Mouse (Mus musculus): ENCODE results near the gene Fancm. TPM values are rescaled to one million over a fixed set of nuclear protein-coding genes. Genes with fewer than 3 reads are reported as not detected.
A peak's percentile ranks its signal among the peaks of the same experiment; 100 is the strongest.

Fancm gene
- total RNA-seq (2021), result 1 to 10 TPM; 6.5 to 7.2 TPM

GRCm38 (mm10) chr12:65075085-65075732, at the start of gene Fancm:
Fancm (plus strand) TSS chr12:65075603.
- peak; percentile 92 to 94 for DNase-seq
- intact Hi-C loops (cut with DNase I), result loop anchor here (5.0 kb wide), 1 partner anchor 97 kb away; the partner anchor contains the start of gene Mis18bp1

- intact Hi-C loops (cut with DNase I), result loop anchor here (5.0 kb wide), 2 partner anchors 36 to 69 kb away; partner anchors contain the start of genes Fkbp3, Klhl28 and Togaram1
- no peak for DNase-seq
Observed at GRCm38 (mm10) chr12:65035839-65036189, 39.6 kb upstream of the Fancm start.

GRCm38 (mm10) chr12:65036190-65036870, 39.1 kb upstream of the Fancm start, which contains the start of gene Prpf39:
Prpf39 (plus strand) TSS chr12:65036333.
- intact Hi-C loops (cut with DNase I), result loop anchor here (5.0 kb wide), 2 partner anchors 36 to 69 kb away; partner anchors contain the start of genes Fkbp3, Klhl28 and Togaram1

GRCm38 (mm10) chr12:65036892-65037545, 38.4 kb upstream of the Fancm start:
- DNase-seq, result peak; percentile 8 to 23
- intact Hi-C loops (cut with DNase I), result loop anchor here (5.0 kb wide), 2 partner anchors 35 to 70 kb away; partner anchors contain the start of genes Fkbp3, Klhl28 and Togaram1

More at GRCm38 (mm10) chr12:65036190-65036870, 39.1 kb upstream of the Fancm start, which contains the start of gene Prpf39:
- DNase-seq, result peak; percentile 94 to 95

- DNase-seq, result peak in 1 of 2 experiments; percentile 18
- intact Hi-C loops (cut with DNase I), result loop anchor here (5.0 kb wide), 2 partner anchors 35 to 70 kb away; partner anchors contain the start of genes Fkbp3, Klhl28 and Togaram1
Observed at GRCm38 (mm10) chr12:65037546-65037937, 37.9 kb upstream of the Fancm start.

GRCm38 (mm10) chr12:65048799-65049198, 26.6 kb upstream of the Fancm start:
- intact Hi-C loops (cut with DNase I), result no loop called here
- DNase-seq, result no peak

- intact Hi-C loops (cut with DNase I), result loop anchor here (5.0 kb wide), 1 partner anchor 71 kb away; no protein-coding TSS in a partner anchor
- DNase-seq, result no peak
Observed at GRCm38 (mm10) chr12:65058203-65058602, 17.2 kb upstream of the Fancm start.

GRCm38 (mm10) chr12:65061082-65061481, 14.3 kb upstream of the Fancm start:
- intact Hi-C loops (cut with DNase I), result no loop called here
- no peak for DNase-seq

- intact Hi-C loops (cut with DNase I), result loop anchor here (2.0 kb wide), 1 partner anchor 14 kb away; no protein-coding TSS in a partner anchor
- DNase-seq, result no peak
Observed at GRCm38 (mm10) chr12:65065241-65065640, 10.2 kb upstream of the Fancm start.

- no peak for DNase-seq
- intact Hi-C loops (cut with DNase I), result no loop called here
Observed at GRCm38 (mm10) chr12:65066234-65066633, 9.2 kb upstream of the Fancm start.

GRCm38 (mm10) chr12:65068409-65068808, 7.0 kb upstream of the Fancm start:
- DNase-seq, result peak; percentile 22 to 29
- intact Hi-C loops (cut with DNase I), result no loop called here

- intact Hi-C loops (cut with DNase I), result loop anchor here (2.0 to 5.0 kb wide), 2 partner anchors 36 to 106 kb away; partner anchors contain the start of gene Prpf39
- DNase-seq, result no peak
Observed at GRCm38 (mm10) chr12:65072911-65073610, 2.3 kb upstream of the Fancm start.

GRCm38 (mm10) chr12:65073611-65074178, 1.7 kb upstream of the Fancm start, which contains the start of gene Fkbp3:
Fkbp3 (minus strand) TSS chr12:65074007.
- DNase-seq, result peak; percentile 98 to 99
- intact Hi-C loops (cut with DNase I), result loop anchor here (2.0 to 5.0 kb wide), 2 partner anchors 36 to 107 kb away; partner anchors contain the start of gene Prpf39

GRCm38 (mm10) chr12:65074651-65075050, 752 bp upstream of the Fancm start:
- intact Hi-C loops (cut with DNase I), result loop anchor here (5.0 kb wide), 2 partner anchors 37 to 98 kb away; partner anchors contain the start of genes Mis18bp1 and Prpf39
- DNase-seq, result no peak

GRCm38 (mm10) chr12:65075733-65076310, 419 bp downstream of the Fancm start:
- intact Hi-C loops (cut with DNase I), result loop anchor here (5.0 kb wide), 1 partner anchor 96 kb away; the partner anchor contains the start of gene Mis18bp1
- DNase-seq, result no peak

- no peak for DNase-seq
- intact Hi-C loops (cut with DNase I), result loop anchor here (5.0 kb wide), 1 partner anchor 95 kb away; the partner anchor contains the start of gene Mis18bp1
Observed at GRCm38 (mm10) chr12:65076906-65077305, 1.5 kb downstream of the Fancm start.

- no peak for DNase-seq
- intact Hi-C loops (cut with DNase I), result no loop called here
Observed at GRCm38 (mm10) chr12:65108746-65109145, 33.3 kb downstream of the Fancm start.

GRCm38 (mm10) chr12:65111503-65111902, 36.1 kb downstream of the Fancm start:
- intact Hi-C loops (cut with DNase I), result no loop called here
- no peak for DNase-seq

- intact Hi-C loops (cut with DNase I), result no loop called here
- no peak for DNase-seq
Observed at GRCm38 (mm10) chr12:65112811-65113210, 37.4 kb downstream of the Fancm start.
